Mouse (Mus musculus) cerebellum, adult 2 months (tissue): ENCODE results near the gene Gsdma2. TPM values are rescaled to one million over a fixed set of nuclear protein-coding genes. Genes with fewer than 3 reads are reported as not detected.
A peak's percentile ranks its signal among the peaks of the same experiment; 100 is the strongest.
"Not testable (repeated sequence)": the region's sequence is repeated elsewhere in the genome, so short reads cannot be mapped to it uniquely, and the experiment has no call there.

ENCODE experiments used
- DNase-seq, 2 experiments: peaks; one replicate each; pipeline ENCODE4 v3.0.0; 2021
- H3K27ac ChIP-seq: fragments of 200-500 bp; 2 replicates; pipeline ENCODE4 v1.5.1; 2012; ENCODE audit warnings: low read length, control low read depth, inconsistent platforms; ENCODE audit not compliant: insufficient read depth
- H3K27me3 ChIP-seq: fragments of 200-500 bp; 2 replicates; pipeline ENCODE4 v1.6.1; 2012; ENCODE audit warnings: inconsistent platforms, mild to moderate bottlenecking, low read length, moderate library complexity; ENCODE audit not compliant: control insufficient read depth, insufficient read depth
- H3K4me1 ChIP-seq: fragments of 200-500 bp; 2 replicates; pipeline ENCODE4 v1.6.1; 2011; ENCODE audit warnings: low read length; ENCODE audit not compliant: control insufficient read depth, insufficient read depth
- H3K4me3 ChIP-seq: fragments of 200-500 bp; replicated peaks from 2 replicates; pipeline ENCODE3; 2011; ENCODE audit warnings: mild to moderate bottlenecking, low read depth, low read length, control low read depth; ENCODE audit not compliant: insufficient read depth
- CTCF ChIP-seq: fragments of 200-500 bp; IDR thresholded peaks from 2 replicates; pipeline ENCODE4 v1.5.1; 2011; ENCODE audit warnings: low read depth, mild to moderate bottlenecking, control low read depth, low read length, moderate library complexity, borderline replicate concordance; ENCODE audit not compliant: insufficient read depth
- POLR2A ChIP-seq: fragments of 200-500 bp; IDR thresholded peaks from 2 replicates; pipeline ENCODE4 v1.6.1; 2011; ENCODE audit warnings: low read length, control low read depth, borderline replicate concordance; ENCODE audit not compliant: insufficient read depth
- WGBS: fragments of 180-500 bp; shearing (Covaris S2); methylation state at CpG from one replicate; pipeline ENCODE4 v1.1.7; 2018; 5-methylcytosine and 5-hydroxymethylcytosine counted together
- polyA plus RNA-seq: library from polyadenylated mRNA; depleted of rRNA; stranded (reverse); fragments of >200 nt; gene quantifications from 2 replicates; pipeline ENCODE4 v1.2.3, GENCODE M21; 2012

The Gsdma2 gene
- polyA plus RNA-seq, 1 experiment = not detected

GRCm38 (mm10) chr11:98637501-98637900, 9.1 kb upstream of the Gsdma2 start:
- Histone ChIP-seq H3K27me3 (no peaks in the 10 kb centered on the region), H3K27ac (no peak overlapping the region), H3K4me3 (no peak overlapping the region), H3K4me1 (no peaks in the 10 kb centered on the region)
- TF ChIP-seq POLR2A (no peak), CTCF (no peak)
- 71% methylated on average over 1 of the region's 1 CpGs for WGBS
- no peak for DNase-seq

GRCm38 (mm10) chr11:98640091-98640490, 6.5 kb upstream of the Gsdma2 start:
- DNase-seq = no peak
- Histone ChIP-seq H3K27me3 (no peaks in the 10 kb centered on the region), H3K4me1 (no peaks in the 10 kb centered on the region), H3K27ac (no peak overlapping the region), H3K4me3 (no peak overlapping the region)
- TF ChIP-seq POLR2A (no peak), CTCF (no peak)
- WGBS = 65% methylated on average over 5 of the region's 5 CpGs

- H3K4me1 ChIP-seq = no peaks in the 10 kb centered on the region
- 80% methylated on average over 3 of the region's 3 CpGs for whole genome bisulfite sequencing
- H3K27me3 ChIP-seq = no peaks in the 10 kb centered on the region
- DNase-seq = no peak
- no peak overlapping the region for H3K4me3 ChIP-seq
- H3K27ac ChIP-seq = no peak overlapping the region
- TF ChIP-seq CTCF (no peak), POLR2A (no peak)
Measured at GRCm38 (mm10) chr11:98644757-98645156, 1.8 kb upstream of the Gsdma2 start.

GRCm38 (mm10) chr11:98645946-98646345, 613 bp upstream of the Gsdma2 start:
- DNase-seq = no peak
- no peaks in the 10 kb centered on the region for H3K4me1 ChIP-seq
- no peak for TF ChIP-seq CTCF
- TF ChIP-seq POLR2A = no peak
- H3K27ac ChIP-seq = no peak overlapping the region
- H3K4me3 ChIP-seq = no peak overlapping the region
- H3K27me3 ChIP-seq = no peaks in the 10 kb centered on the region
- WGBS = 74% methylated on average over 2 of the region's 2 CpGs

GRCm38 (mm10) chr11:98655076-98655475, 8.5 kb downstream of the Gsdma2 start:
- not testable (repeated sequence) for H3K27ac ChIP-seq, H3K4me1 ChIP-seq, H3K4me3 ChIP-seq, H3K27me3 ChIP-seq
- DNase-seq = peak; percentile 15 to 26
- WGBS = 12% methylated on average over 7 of the region's 7 CpGs
- peak; percentile 60; the same call in 1 of the 2 replicates for TF ChIP-seq CTCF

- peak; percentile 64 for TF ChIP-seq CTCF
- TF ChIP-seq POLR2A = no peak
- no peaks in the 10 kb centered on the region for H3K4me1 ChIP-seq
- H3K27me3 ChIP-seq = no peaks in the 10 kb centered on the region
- H3K27ac ChIP-seq = no peak overlapping the region
- WGBS = 8% methylated on average over 6 of the region's 6 CpGs
- H3K4me3 ChIP-seq = no peak overlapping the region
- DNase-seq = peak in 1 of 2 experiments; percentile 49
Measured at GRCm38 (mm10) chr11:98660517-98660916, 14.0 kb downstream of the Gsdma2 start.

GRCm38 (mm10) chr11:98664091-98664490, 17.5 kb downstream of the Gsdma2 start, which contains the start of gene Gsdma:
Gene Gsdma, plus strand, starts transcription at chr11:98664351.
- TF ChIP-seq CTCF (no peak), POLR2A (no peak)
- Histone ChIP-seq H3K27me3 (no peaks in the 10 kb centered on the region), H3K4me3 (no peak within 1 kb of the TSS), H3K27ac (no peak within 1 kb of the TSS), H3K4me1 (no peaks in the 10 kb centered on the region)
- WGBS = 29% methylated on average over 4 of the region's 4 CpGs
- no peak for DNase-seq

GRCm38 (mm10) chr11:98668984-98669383, 22.4 kb downstream of the Gsdma2 start:
- no peak for DNase-seq
- Histone ChIP-seq H3K4me1 (no peaks in the 10 kb centered on the region), H3K4me3 (no peak overlapping the region), H3K27ac (no peak overlapping the region), H3K27me3 (no peaks in the 10 kb centered on the region; the same call in 1 of the 2 replicates)
- WGBS = 49% methylated on average over 2 of the region's 2 CpGs
- TF ChIP-seq CTCF (no peak), POLR2A (no peak)

- 69% methylated on average over 3 of the region's 3 CpGs for WGBS
- no peak overlapping the region for H3K27ac ChIP-seq
- H3K27me3 ChIP-seq = no peaks in the 10 kb centered on the region; the same call in 1 of the 2 replicates
- no peak overlapping the region for H3K4me3 ChIP-seq
- no peak for DNase-seq
- no peaks in the 10 kb centered on the region for H3K4me1 ChIP-seq
- TF ChIP-seq CTCF = no peak
- no peak for TF ChIP-seq POLR2A
Measured at GRCm38 (mm10) chr11:98671284-98671815, 24.8 kb downstream of the Gsdma2 start.
